Mouse (Mus musculus) retina, postnatal 7 days (tissue): Measurements from ENCODE around the gene Rspo4.

ENCODE experiments used
- DNase-seq: peaks from one replicate; pipeline ENCODE4 v3.0.0-alpha.2; 2012; ENCODE audit warnings: low read depth, low spot score

Rspo4 gene

DNA sequence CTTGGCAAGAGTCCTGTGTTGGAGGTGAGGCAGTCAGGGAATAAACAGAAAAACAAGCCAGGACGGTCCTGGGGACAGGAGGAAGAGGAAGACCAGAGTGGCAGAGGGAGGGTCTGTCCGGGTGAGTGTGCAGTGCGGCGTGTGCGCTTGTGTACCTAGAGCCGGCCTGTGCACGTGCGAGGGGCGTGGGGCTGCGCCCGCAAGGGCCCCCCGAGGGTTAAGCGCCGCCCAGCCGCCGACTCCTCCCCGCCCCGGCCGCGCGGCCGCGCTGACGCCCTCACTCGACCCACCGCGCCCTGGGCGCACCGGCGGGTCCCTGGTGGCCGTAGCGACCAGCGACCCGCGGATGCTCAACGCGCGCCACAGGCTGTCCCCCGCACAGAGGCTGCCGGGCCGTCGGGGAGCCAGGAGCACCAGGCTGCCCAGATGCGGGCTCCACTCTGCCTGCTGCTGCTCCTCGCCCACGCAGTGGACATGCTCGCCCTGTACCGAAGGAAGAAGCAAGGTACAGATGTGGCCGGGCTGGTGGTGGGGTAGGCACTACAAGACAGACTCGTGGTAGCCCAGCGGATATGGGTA is at the start of gene Rspo4:
TSS of gene Rspo4 (plus strand) at position 280 of the 579 bp plus-strand sequence.
- no peak for DNase-seq

- DNase-seq = no peak
These were observed 27.1 kb upstream of the Rspo4 start for GRCm38 (mm10) chr2:151815586-151815985.

- peak; percentile 25 for DNase-seq
These were observed 19.6 kb downstream of the Rspo4 start for GRCm38 (mm10) chr2:151862257-151862810.

GRCm38 (mm10) chr2:151864941-151865340 is 22.2 kb downstream of the Rspo4 start:
- no peak for DNase-seq

- peak; percentile 17 for DNase-seq
These were observed 23.8 kb downstream of the Rspo4 start for GRCm38 (mm10) chr2:151866487-151866886.

GRCm38 (mm10) chr2:151868196-151868595 is 25.5 kb downstream of the Rspo4 start:
- DNase-seq = no peak

DNA sequence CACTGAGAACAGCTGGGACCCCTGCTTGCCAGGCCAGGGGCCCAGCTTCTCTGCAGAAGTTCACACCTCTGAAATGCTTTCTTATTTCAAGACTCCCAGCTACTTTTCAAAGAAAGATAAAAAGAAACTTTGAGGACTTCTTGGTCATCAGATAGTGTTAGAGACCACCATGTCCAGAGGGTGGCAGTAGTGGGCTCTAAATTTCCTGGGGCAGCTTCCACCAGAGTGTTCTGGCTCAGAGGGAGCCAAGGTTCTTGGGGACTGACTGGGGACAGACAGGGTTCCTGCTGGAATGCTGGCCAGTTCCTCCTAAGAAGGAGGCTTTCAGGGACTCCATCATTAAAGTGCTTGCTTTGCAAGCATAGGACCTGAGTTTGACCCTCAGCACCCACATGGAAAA is 31.8 kb downstream of the Rspo4 start:
- no peak for DNase-seq

GRCm38 (mm10) chr2:151876012-151876485 is 33.3 kb downstream of the Rspo4 start:
- DNase-seq = peak; percentile 52

GRCm38 (mm10) chr2:151878645-151879044 is 35.9 kb downstream of the Rspo4 start:
- no peak for DNase-seq

DNA sequence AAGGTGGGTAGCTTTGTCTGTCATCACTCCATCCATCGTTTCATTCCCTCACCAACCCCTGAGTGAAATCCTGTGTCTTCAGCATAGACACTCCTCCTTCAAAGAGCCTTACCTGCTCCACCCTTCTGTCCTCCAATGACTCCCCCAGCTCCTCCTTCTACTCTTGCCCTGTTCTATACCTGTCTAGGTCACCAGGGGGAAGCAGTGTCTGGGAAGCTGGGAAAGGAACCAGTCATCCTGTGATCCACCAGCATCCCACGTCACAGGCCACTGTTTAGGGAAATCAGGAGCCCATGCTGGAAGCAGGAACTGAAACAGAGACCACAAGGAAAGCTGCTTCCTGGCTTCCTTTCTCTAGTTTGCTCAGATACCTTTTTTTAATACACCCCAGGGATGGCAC is 37.0 kb downstream of the Rspo4 start:
- no peak for DNase-seq

GRCm38 (mm10) chr2:151891031-151891430 is 48.3 kb downstream of the Rspo4 start:
- no peak for DNase-seq

GRCm38 (mm10) chr2:151893122-151893774 is 50.5 kb downstream of the Rspo4 start:
- DNase-seq = no peak

DNA sequence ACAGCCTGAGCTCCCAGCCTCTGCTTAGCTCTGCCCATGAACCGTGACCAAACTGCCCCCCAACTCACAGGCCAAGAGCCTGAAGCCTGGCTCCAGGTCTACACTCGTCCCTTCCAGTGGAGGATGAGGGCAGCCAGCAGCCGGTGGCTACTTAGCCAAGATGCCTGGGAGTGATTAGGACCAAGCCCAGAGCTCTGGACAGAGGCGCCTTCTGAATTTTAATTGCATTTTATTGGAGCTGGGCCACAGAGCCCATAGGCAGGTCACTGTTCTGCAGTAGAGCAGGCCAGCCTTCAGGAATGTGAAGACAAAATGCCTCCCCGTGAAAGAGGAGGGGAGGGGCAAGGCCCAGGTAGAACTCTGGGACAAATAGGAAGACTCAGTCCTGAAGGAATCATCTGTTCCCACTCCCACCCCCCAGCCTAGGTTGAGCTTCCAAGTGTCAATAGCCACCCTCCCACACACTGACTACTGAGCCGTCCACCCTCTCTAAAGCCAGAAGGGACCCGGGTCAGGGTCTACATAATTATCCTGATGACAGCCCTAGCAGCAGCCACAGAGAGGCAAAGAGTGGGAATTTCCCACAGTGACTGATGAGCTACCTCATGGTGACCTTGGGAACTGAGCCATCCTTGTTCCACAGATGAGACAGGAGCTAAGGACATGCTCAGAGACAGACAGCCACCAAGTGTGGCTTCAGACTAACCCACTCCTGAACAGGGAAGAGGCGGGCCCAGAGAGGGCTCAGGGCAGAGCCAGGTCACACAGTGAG is 51.7 kb downstream of the Rspo4 start:
- no peak for DNase-seq

- DNase-seq = no peak
These were observed 53.2 kb downstream of the Rspo4 start for GRCm38 (mm10) chr2:151895911-151896310.

- DNase-seq = no peak
These were observed 55.4 kb downstream of the Rspo4 start for GRCm38 (mm10) chr2:151898106-151898505.

DNA sequence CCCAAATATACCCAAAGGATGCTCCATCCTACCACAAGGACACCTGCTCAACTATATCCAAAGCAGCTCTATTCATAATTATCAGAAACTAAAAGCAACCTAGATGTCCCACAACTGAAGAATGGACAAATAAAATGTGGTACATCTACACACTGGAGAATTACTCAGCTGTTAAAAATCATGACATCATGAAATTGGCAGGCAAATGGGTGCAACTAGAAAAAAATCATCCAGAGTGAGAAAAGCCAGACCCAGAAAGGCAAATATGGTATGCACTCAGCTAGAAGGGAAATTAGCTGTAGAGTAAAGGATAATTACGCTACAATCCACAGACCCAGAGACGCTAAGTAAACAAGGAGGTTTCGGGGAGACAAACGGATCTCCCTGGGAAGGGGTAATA is 58.1 kb downstream of the Rspo4 start:
- DNase-seq = no peak

DNA sequence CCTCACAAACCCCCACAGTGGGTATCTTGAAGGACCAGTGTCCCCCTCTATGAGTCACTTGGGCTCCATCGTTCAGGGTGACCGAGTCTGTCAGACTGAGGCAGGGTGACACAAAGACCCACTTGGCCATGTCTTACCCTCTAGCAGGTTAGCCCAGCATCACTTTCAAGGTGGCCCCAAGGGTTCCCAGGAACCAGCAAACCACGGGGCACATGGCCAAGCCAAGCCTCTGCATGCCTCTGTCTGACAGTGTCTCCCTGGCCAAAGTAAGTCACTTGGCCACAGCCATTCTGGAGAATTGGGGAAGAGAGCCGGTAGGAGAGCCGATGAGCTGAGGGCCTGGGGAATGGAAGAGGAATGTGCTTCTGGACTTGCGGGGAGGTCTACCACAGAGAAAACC is 60.5 kb downstream of the Rspo4 start:
- DNase-seq = no peak

- no peak for DNase-seq
These were observed 61.2 kb downstream of the Rspo4 start for GRCm38 (mm10) chr2:151903933-151904332.

GRCm38 (mm10) chr2:151904636-151905035 is 61.9 kb downstream of the Rspo4 start:
- DNase-seq = no peak

GRCm38 (mm10) chr2:151907020-151907419 is 64.3 kb downstream of the Rspo4 start:
- DNase-seq = no peak

GRCm38 (mm10) chr2:151909386-151909785 is 66.7 kb downstream of the Rspo4 start:
- DNase-seq = no peak

DNA sequence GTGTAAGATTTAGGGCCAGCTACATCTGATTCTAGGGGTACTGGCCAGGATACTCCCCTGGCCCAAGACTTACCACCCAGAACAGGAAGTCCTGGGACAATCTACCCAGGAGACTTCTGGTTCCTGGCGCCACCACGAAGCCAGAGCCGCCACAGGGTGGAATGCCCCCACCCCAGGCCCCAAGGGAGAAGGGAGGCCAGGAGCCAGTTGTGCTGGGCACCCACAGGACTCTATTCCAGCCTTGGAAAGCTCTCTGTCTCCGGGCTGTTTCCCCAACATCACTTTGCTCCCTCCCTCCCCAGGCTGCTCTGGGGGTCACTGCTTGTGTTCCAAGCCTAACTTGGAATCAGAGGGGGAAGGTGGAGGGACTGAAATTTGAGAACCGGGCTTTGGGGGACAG is 67.8 kb downstream of the Rspo4 start:
- DNase-seq = no peak
